Mouse (Mus musculus): ENCODE measurements around the gene Tnfrsf19. TPM values are rescaled to one million over a fixed set of nuclear protein-coding genes. Genes with fewer than 3 reads are reported as not detected.

Tnfrsf19 gene
- 10 to 100 TPM in 1 of 2 experiments, 1 to 10 TPM in 1; 6.9 to 10.8 TPM for total RNA-seq (2021)
- long read RNA-seq, experiment 1, full-length matches to known transcripts: 1 of 2 reads
- long read RNA-seq, experiment 1, partial matches to known transcripts: 0 of 2 reads
- long read RNA-seq, experiment 1, other reads (novel, unspliced or antisense): 1 of 2 reads
- long read RNA-seq, experiment 2, full-length matches to known transcripts: 10 of 12 reads
- long read RNA-seq, experiment 2, partial matches to known transcripts: 2 of 12 reads
- long read RNA-seq, experiment 2, other reads (novel, unspliced or antisense): 0 of 12 reads

DNA sequence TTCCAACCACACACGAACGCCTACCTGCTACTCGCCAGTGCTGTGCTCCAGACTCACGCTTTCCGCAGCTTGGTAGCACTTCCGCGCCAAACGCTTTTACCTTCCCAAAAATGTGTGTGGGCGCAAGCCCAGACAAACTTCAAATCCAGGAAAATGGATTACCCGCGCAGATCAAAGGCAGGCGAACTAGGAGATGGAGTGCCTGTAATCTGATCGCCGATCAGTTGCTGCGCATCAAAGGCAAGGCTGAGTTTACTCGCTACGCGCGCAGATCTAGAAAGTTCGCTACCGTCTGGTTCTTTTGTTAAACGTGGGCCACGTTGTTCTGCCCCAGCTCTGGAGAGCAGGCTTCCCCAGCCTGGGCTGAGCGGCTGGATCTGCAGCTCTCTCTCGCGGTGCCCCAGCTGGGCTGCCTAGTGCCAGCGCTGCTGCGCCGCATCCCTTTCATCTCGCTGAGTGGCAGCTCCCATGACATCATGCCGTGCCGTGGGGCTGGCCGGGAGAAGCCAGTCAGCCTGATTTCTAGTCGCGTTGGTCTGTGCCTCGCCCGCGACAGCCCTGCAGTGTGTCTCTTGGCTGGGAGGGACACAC, at the start of gene Tnfrsf19:
Gene Tnfrsf19 (minus strand): TSS at position 400 of the 591 bp plus-strand sequence.
- peak; percentile 51 for DNase-seq (ENCODE audit: low spot score)

DNA sequence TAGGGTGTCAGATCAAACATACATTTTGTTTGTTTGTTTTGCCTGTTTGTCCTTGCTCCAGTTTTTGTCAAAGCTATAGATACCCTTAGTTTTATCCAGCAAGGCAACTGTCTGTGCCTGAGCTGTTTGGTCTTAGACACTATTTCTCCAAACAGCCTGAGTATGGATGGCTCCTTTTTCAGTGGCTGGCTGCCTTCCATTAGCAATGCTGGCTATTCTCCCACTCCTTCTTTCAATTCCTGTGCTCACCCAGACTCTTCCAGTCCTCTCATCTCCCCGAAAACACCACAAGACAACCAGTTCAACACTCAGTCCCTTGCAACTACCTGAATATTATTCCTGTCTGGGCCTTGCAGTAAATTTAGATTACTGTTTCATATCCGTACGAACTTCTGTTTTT, 45.8 kb upstream of the Tnfrsf19 start:
- DNase-seq (ENCODE audit: low spot score): peak; percentile 20

DNA sequence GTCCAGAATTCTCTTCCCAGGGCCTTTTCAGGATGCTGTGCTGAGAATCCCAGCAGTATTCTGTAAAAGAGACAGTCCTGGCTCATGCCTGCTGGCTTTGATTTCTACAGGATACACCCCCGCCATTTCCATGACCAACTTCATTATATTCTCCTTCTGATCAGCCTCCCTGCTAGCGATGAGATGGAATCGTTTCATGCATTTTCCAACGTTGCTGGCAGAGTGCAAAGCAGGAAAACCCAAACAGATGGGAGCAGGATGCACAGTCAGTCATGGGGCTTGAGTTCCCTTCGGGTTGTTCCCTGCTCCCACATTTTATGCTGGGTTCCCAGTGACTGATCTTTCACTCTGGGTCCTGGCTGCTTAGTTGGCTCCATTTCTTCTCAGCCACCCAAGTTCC, 44.7 kb upstream of the Tnfrsf19 start:
- no peak for DNase-seq (ENCODE audit: low spot score)

DNA sequence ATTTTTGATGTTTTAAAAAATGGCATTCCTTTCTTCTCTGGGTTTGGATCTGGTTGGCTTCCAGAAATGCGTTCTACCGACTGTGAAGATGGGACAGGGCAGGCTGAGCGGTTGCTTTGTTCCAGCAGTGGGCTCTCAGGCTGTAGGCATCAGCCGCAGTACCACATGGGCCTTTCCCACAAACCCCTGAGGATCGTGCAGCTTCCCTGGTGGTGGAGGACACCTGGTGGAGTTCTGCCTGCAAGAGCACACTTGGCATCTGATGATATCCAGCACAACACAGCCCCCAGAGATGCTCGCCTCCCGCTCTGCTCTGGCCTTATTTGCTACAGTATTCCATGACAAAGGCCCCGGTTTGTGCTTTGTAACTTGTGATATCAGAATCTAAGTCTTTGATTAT, 41.9 kb upstream of the Tnfrsf19 start:
- DNase-seq (ENCODE audit: low spot score): no peak

DNA sequence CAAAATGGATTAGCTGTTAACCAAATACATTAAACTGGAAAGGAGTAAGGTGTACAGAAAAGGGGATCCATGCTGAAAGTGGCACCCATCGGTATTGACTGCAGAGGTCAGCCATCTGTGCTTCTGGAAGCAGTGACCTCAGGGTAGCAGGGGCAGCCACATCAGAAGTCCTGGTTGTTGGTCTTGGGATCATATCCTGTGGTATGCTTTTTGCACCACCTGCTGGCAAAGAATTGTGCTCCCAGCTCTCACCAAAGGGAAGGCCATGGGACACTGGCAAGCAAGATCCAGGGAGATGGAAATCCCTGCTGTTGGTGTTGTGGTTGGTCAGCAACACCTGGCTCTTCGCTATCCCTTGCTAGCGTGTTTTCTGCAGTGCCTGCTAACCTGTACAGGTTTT, 39.0 kb upstream of the Tnfrsf19 start:
- peak; percentile 20 for DNase-seq (ENCODE audit: low spot score)

DNA sequence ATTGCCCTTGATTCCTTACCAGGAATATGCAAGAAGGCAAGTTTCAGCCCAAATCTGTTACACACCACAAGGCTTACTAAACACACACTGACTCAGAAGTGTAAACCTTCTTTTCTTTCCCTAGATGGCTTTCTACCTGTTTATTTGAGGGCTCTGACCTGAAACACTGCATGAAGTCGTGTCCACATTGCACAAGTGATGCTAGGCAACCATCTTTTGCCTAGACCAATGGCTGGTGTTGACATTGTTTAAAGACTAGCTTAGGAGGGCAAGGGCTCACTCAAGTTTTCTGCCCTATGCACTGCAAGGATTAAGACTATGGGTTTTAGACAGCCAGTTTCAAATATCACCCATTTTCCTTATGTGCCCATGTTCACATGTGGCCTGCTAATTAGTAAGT, 23.3 kb upstream of the Tnfrsf19 start:
- no peak for DNase-seq (ENCODE audit: low spot score)

DNA sequence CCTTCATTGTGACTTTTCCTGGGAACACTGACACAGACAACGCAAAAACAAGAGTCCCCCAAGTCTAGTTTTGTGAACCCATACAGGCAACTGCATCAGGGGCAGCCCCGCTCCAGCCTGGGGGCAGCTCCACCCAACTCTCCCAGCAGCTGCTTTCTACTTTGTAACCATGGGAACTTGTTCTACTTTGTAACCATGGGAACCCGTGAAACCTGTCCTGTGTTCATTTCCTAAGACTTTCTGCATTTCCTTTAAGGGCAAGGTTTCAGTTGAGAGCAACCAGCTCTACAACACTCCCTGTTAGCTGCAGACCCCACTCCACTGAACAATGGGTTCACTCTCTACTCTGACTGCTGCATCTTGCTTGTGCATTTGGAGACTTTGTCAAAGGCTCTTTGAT, 15.4 kb upstream of the Tnfrsf19 start:
- no peak for DNase-seq (ENCODE audit: low spot score)

DNA sequence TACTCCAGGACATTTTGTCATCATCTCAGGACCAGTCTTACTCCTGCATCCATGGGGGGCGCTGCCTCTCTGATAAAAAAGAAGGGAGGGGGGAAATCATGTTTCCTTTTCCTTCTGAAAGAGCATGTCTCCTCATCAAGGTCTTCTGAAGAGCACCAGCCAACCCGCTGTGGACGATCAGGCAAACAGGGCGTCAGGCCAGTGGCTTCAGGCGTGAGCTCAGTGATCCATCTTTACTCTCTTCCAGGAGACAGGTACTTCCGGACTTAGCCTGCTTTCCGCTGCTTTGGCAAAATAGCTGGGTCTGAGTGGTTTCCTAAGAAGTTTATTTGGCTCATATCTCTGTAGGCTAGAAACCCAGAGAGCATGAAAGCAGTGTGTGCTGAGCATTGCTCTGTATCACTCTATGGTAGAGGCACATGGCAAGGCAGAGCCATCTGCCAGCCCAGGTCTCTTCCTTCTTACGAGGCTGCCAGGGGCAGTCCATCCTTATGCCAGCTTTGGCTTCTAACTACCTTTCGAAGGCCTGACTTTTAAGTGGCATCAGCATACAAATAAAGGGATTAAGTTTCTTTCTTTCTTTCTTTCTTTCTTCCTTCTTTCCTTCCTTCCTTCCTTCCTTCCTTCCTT, 13.1 kb upstream of the Tnfrsf19 start:
- no peak for DNase-seq (ENCODE audit: low spot score)

DNA sequence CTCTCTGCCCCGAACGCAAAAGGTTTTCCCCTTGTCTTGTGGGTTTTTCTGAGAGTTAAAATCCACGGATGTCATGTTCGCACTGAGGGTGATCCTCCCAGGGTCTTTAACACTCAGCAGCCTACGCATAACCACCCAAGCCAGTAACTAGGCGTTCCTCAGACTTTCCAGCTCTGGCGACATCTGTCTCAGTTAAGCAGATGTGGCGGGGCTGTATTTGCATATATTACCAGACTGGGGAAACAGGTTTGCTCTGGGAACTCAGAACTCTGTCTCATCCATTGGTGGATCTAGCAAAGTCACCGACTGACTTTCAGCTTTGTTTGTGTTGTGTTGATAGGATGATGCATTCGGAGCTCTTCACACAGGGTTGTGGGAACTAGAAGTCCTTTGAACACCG, 10.7 kb upstream of the Tnfrsf19 start:
- DNase-seq (ENCODE audit: low spot score): no peak

DNA sequence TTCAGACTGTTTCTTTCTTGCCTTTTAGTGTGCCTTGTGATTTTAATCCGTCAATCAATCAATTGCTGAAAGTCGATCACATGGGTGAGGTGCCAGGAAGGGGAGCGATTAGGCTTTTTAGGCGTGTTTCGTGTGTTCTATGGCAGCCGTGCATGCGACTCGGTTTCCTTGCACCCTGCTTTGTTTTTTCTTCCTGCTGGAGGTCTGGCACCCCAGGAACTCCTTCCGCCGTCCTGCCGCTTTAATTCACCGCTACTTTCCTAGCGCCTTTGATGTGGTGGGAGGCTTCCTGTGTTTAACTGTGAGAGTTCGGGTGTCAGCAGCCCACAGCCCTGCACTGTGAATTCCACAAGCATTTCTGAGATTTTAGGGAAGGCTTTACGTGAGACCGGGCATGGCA, 10.2 kb upstream of the Tnfrsf19 start:
- no peak for DNase-seq (ENCODE audit: low spot score)

DNA sequence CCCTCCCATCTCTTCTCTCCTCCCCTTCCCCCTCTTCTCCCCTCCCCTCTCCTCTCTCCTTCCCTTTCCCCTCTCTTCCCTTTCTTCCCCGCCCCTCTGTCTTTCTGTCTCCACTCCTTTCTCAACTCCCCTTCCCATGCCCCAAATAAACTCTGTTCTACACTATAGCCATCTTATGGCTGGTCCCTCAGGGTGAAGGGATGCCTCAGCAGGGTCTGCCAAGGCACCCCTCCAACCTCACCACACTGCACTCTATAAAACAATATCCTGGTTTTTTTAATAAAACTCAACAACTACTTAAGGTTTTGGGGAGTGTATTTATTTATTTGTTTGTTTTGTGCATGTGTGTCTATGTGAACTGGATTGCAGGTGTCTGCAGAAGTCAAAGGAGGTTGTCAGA, 9.6 kb upstream of the Tnfrsf19 start:
- DNase-seq (ENCODE audit: low spot score): no peak

DNA sequence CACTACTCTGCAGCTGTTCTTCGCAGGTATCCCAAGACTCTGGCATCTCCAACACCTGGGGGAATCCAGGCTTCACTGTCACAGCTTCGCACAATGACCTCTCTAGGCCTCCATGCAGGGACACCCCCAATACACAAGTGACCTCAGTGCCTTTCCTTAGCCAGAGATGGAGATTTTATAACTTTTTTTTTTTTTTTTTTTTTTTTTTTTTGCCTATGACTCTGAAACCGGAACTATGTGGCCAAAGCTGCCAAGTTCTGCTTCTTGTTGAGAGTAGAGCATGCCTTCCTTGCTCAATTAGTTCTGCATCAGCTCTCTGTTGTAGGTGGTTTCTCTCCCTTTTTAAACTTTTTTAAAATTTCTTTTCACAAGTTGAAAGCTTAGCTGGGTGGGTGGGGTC, 5.9 kb upstream of the Tnfrsf19 start:
- no peak for DNase-seq (ENCODE audit: low spot score)

DNA sequence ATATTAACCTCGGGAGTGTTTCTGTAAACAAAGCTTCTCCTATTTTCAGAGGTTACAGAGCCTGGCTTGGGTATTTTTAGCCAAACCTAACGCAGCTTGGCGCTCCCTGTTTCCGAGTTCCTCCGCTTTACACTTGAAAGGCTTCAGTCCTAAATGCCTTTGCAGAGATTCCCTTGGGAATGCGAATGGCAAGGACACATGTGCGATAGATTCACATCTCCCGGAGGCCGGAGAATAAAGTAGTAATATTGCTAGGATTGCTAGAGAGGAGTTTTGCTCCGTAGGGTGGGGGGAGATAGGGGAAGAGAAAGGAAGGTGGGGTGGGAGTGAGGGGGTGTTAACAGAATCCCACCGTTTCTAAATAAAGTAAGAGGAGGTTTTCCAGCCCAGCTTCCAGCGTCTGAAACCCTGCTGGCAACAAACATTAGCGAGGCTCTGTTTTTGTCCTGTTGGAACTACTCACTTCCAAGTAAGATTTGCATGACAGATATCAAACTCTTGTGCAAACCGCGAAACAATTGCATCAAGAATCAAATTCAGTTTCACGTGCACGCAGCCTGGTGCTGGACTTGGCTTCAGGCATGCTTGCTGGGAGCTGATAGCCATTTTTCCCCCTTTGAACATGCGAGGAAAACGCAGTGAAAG, 722 bp downstream of the Tnfrsf19 start:
- DNase-seq (ENCODE audit: low spot score): peak; percentile 17

DNA sequence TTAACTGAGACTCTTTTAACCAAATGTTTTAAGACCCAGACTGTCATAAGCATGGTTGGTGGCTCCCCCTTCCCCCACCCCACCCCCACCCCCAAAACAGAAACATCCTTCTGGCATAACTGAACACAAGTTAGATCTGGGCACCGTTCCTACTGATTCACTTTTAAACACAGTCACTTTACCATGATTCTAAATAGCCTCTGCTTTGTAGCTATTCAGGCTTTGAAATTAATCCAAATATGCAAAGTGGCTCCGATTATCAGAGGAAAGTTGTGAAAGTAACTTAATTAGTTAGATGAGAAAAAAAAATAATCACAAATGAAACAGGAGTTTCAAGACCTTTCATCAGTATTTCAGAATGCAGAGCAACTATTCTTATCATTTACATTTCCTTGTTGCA, 2.0 kb downstream of the Tnfrsf19 start:
- DNase-seq (ENCODE audit: low spot score): no peak

DNA sequence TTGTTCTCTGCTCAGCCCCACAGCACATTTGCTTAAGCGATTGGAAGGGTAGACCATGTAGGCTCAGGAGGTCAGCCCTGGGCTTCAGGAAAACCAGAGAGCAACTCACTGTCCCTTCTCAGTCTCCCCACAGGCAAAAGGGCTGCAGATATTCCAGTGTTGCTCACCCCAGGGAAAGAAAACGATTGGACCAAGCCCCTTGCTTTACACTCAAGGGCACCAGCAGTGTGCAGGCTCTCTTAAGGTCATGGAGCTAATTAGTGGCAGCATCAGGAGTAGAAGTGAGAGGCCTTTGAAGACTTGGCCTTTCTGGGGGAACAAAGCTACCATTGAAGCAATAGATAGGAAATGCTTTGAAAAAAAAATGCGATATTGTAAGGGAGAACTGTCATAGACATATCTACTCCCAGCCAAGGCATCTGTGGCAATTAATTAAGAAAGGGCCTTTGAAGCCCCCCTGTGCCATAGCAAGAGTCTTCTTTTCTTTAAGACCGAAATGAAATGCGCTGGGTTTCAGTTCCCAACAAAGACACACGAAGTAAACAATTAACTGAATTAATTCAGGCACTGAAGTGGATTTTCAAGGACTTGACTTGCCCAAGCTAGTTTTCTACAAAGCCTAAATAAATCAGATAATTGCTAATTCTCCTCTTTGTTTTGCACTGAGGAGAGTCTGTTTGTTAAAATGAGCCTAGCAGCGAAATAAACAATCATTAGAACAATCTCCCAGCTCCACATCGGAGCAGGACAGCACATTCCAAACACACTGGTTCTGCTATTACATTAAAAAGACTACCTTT, 2.6 kb downstream of the Tnfrsf19 start:
- no peak for DNase-seq (ENCODE audit: low spot score)

DNA sequence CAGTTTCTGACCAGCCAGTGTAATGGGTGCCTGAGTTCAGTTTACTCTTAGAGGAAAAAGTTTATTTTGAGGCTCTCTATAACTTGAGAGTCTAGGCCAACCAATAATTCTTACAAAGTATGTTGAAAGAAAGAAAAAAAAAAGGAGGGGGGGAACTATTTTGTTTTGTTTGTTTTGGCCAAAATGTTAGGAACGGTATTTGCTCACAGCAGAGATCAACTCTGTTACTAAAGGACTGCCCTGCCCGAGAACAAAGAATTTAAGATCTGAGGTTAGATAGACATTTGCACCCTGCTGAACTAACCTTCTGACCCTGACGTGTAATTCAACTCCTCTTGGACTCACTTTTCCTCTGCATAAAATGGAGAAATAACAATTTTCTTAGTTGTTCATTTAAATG, 4.0 kb downstream of the Tnfrsf19 start:
- DNase-seq (ENCODE audit: low spot score): no peak

DNA sequence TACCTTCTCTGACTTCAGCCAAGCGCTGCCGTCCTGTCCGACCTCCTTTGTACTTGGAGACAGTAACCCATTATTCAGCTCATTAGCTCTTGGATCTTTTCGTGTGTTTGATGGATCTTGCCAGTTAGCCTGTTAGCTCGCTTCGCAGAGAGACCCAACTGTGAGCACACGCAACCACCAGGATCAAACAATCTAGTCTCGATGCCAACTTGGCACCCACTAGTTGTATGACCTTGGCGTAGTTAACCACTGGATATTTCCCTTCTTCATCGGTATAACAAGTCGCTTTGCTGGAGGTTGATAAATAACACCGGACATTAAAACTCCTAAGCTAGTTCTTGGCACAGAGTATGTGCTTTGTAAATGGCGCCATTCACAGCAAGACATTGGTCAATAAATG, 6.1 kb downstream of the Tnfrsf19 start:
- no peak for DNase-seq (ENCODE audit: low spot score)

DNA sequence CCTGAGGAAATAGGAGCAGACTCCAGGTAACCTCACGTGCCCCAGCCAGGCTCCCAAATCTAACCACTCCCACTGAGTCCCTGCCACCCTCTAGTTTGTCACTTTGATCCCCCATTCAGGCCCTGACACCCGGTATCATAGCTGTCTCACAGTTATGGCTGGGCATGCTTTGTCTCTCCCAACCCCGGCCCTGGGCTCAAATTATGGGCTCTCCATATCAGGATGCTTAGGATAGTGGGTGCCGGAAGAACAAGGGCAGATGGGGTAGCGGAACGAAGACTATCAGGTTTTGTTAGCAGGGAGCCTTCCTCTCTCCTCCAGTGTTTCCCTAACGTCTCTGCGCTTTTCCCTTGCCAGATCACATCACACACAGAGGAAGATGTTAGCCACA, 8.2 kb downstream of the Tnfrsf19 start:
- DNase-seq (ENCODE audit: low spot score): no peak

DNA sequence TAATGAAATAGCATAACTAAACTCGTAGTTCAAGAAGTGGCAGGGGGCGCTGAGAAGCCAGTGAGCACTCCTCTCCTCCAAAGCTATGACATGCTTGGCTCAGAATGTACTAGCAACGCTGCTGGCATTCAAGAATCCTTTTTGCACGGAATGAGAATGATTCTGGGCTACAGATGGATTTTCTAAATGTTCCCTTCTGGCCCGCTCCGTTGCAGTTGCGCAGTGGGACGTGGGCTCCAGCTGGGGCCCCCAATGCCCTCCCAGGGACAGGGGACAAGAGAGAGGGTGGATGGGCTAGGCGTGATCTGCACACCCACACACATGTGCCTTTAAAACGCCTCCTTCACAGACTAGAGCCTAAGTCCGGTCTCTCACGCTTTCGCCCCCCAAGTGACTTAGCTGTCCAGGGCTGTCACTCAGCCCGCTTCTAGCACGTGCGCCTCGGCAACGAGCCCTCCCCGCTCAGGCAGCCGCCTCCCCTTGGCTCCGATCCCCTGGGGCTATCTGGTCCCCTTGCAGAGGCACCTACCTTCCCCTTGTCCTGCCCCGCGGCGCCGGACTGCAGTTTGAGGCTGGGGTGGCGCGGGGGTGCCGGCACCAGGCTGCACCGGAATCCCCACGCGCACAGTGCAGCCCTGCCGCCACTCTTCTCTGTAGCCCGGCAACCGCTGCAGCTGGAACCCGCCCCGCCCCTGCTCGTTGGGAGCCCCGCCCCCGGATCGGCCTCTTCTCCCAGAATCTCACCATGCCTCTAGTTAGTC, 8.8 kb downstream of the Tnfrsf19 start:
- peak; percentile 22 for DNase-seq (ENCODE audit: low spot score)

DNA sequence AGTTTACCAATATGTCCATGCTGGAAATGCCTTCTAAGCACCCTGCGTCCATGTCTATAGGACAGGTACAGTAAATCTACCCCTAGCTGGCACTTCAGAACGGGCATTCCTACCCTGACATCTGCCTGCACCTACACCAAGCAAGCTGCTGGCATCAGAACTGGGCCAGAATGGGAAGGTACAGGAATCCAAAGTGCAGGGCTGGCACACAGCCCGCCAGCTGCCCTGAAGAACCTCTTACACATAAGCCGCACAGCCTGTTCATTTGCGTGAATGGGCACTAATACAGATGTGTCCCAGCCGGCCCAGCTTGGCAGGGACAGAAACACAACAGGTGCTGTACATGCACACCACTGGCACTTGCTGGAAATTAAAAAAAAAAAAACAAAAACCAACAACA, 15.9 kb downstream of the Tnfrsf19 start:
- DNase-seq (ENCODE audit: low spot score): no peak

DNA sequence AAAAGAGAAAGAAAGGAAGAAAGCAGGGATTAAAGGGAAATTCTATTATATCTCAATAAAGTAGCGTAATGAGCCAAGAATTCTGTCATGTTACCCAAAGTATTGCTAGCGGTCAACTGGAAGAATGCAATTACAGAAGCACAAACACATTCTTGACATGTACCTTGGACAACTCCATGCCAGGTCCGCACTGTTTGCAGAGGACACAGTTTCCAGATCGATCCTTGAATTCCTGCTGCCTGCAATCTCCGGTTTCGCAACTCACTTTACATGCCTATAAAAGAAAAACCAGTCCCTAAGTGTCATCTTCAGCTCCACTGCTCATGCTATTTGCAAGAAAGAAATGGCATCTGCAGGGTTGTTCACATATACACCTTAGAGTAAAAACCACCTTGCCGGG, 22.3 kb downstream of the Tnfrsf19 start:
- DNase-seq (ENCODE audit: low spot score): no peak

Data from gastrocnemius, adult 18-20 months (tissue).